Mouse (Mus musculus) midbrain, embryonic 12.5 days (tissue): ENCODE results near the gene Cmklr1. TPM values are rescaled to one million over a fixed set of nuclear protein-coding genes. Genes with fewer than 3 reads are reported as not detected.

Experiments used
- ATAC-seq: fragments of 200-750 bp; cut with Nextera tagmentation; 2 replicates; pipeline ENCODE4 v1.8.0; 2017; ENCODE audit warnings: low read depth, moderate TSS enrichment, moderate library complexity; ENCODE audit not compliant: low FRiP score
- H3K27ac ChIP-seq: fragments of 300-500 bp; sonication (generic); replicated peaks from 2 replicates; pipeline ENCODE4 v1.5.1; 2016; ENCODE audit warnings: mild to moderate bottlenecking
- H3K27me3 ChIP-seq: fragments of 300-500 bp; sonication (generic); 2 replicates; pipeline ENCODE4 v1.6.1; 2016; ENCODE audit warnings: mild to moderate bottlenecking
- H3K36me3 ChIP-seq: fragments of 300-500 bp; sonication (generic); 2 replicates; pipeline ENCODE4 v1.6.1; 2016
- H3K4me1 ChIP-seq: fragments of 300-500 bp; sonication (generic); 2 replicates; pipeline ENCODE4 v1.6.1; 2016
- H3K4me2 ChIP-seq: fragments of 300-500 bp; sonication (generic); replicated peaks from 2 replicates; pipeline ENCODE4 v1.6.1; 2016; ENCODE audit warnings: mild to moderate bottlenecking, moderate library complexity
- H3K4me3 ChIP-seq: fragments of 300-500 bp; sonication (generic); 2 replicates; pipeline ENCODE4 v1.5.1; 2016; ENCODE audit warnings: mild to moderate bottlenecking
- H3K9ac ChIP-seq: fragments of 300-500 bp; sonication (generic); replicated peaks from 2 replicates; pipeline ENCODE4 v1.6.1; 2016; ENCODE audit warnings: mild to moderate bottlenecking, moderate library complexity
- H3K9me3 ChIP-seq: fragments of 300-500 bp; sonication (generic); 2 replicates; pipeline ENCODE4 v1.6.1; 2016; ENCODE audit warnings: mild to moderate bottlenecking
- WGBS: fragments of 180-500 bp; shearing (Covaris S2); methylation state at CpG from one replicate; pipeline ENCODE4 v1.1.7; 2016; 5-methylcytosine and 5-hydroxymethylcytosine counted together
- polyA plus RNA-seq: library from polyadenylated mRNA; unstranded; fragments of >200 nt; fragmentation: Nextera tagmentation; extraction: Ambion mirVana; gene quantifications from 2 replicates; pipeline ENCODE4 v1.2.1, GENCODE M21; 2016

Cmklr1 gene
- polyA plus RNA-seq, 1 experiment from 2014 or later, result 2.3 TPM

- no peak overlapping the region for H3K27ac ChIP-seq
- no peaks in the 10 kb centered on the region for H3K9me3 ChIP-seq
- ATAC-seq, result no peak
- no peaks in the 10 kb centered on the region for H3K36me3 ChIP-seq
- 86% methylated on average over 10 of the region's 10 CpGs for WGBS
- H3K4me3 ChIP-seq, result no peak overlapping the region
- no peak overlapping the region for H3K9ac ChIP-seq
- H3K4me1 ChIP-seq, result no peaks in the 10 kb centered on the region
- no peaks in the 10 kb centered on the region for H3K27me3 ChIP-seq
- no peak overlapping the region for H3K4me2 ChIP-seq
These were observed 28.7 kb upstream of the Cmklr1 start for GRCm38 (mm10) chr5:113678743-113679452.

- Histone ChIP-seq H3K9ac (no peak overlapping the region), H3K9me3 (no peaks in the 10 kb centered on the region)
- WGBS, result 79% methylated on average over 6 of the region's 7 CpGs
These were observed 27.3 kb upstream of the Cmklr1 start for GRCm38 (mm10) chr5:113677541-113677940.

GRCm38 (mm10) chr5:113674851-113675250 is 24.6 kb upstream of the Cmklr1 start:
- Histone ChIP-seq H3K36me3 (no peaks in the 10 kb centered on the region), H3K4me1 (no peaks in the 10 kb centered on the region), H3K9ac (no peak overlapping the region), H3K27me3 (no peaks in the 10 kb centered on the region), H3K27ac (no peak overlapping the region), H3K9me3 (no peaks in the 10 kb centered on the region), H3K4me3 (no peak overlapping the region), H3K4me2 (no peak overlapping the region)
- no peak for ATAC-seq
- 83% methylated on average over 7 of the region's 7 CpGs for WGBS

More at GRCm38 (mm10) chr5:113677541-113677940, 27.3 kb upstream of the Cmklr1 start:
- no peaks in the 10 kb centered on the region for H3K4me1 ChIP-seq
- H3K4me3 ChIP-seq, result no peak overlapping the region
- H3K36me3 ChIP-seq, result no peaks in the 10 kb centered on the region
- ATAC-seq, result no peak
- H3K27me3 ChIP-seq, result no peaks in the 10 kb centered on the region
- H3K27ac ChIP-seq, result no peak overlapping the region
- H3K4me2 ChIP-seq, result no peak overlapping the region

- ATAC-seq, result no peak
- Histone ChIP-seq H3K27ac (no peak overlapping the region), H3K9ac (no peak overlapping the region), H3K4me3 (no peak overlapping the region), H3K36me3 (no peaks in the 10 kb centered on the region), H3K27me3 (no peaks in the 10 kb centered on the region), H3K4me2 (no peak overlapping the region), H3K4me1 (no peaks in the 10 kb centered on the region), H3K9me3 (peaks cover 9% of the 10 kb centered on the region; the same call in 1 of the 2 replicates)
- WGBS, result 92% methylated on average over 7 of the region's 7 CpGs
These were observed 22.2 kb upstream of the Cmklr1 start for GRCm38 (mm10) chr5:113672456-113672855.

GRCm38 (mm10) chr5:113670597-113670996 is 20.4 kb upstream of the Cmklr1 start:
- H3K36me3 ChIP-seq, result no peaks in the 10 kb centered on the region
- WGBS, result 85% methylated on average over 6 of the region's 6 CpGs

GRCm38 (mm10) chr5:113670110-113670509 is 19.9 kb upstream of the Cmklr1 start:
- H3K9me3 ChIP-seq, result peaks cover 9% of the 10 kb centered on the region; the same call in 1 of the 2 replicates
- H3K27me3 ChIP-seq, result no peaks in the 10 kb centered on the region
- ATAC-seq, result no peak
- no peaks in the 10 kb centered on the region for H3K4me1 ChIP-seq
- no peak overlapping the region for H3K9ac ChIP-seq
- H3K4me2 ChIP-seq, result no peak overlapping the region
- 80% methylated on average over 3 of the region's 3 CpGs for WGBS
- H3K4me3 ChIP-seq, result no peak overlapping the region
- no peaks in the 10 kb centered on the region for H3K36me3 ChIP-seq
- no peak overlapping the region for H3K27ac ChIP-seq

More at GRCm38 (mm10) chr5:113670597-113670996, 20.4 kb upstream of the Cmklr1 start:
- no peaks in the 10 kb centered on the region for H3K4me1 ChIP-seq
- H3K27me3 ChIP-seq, result no peaks in the 10 kb centered on the region
- H3K9me3 ChIP-seq, result peaks cover 9% of the 10 kb centered on the region; the same call in 1 of the 2 replicates
- H3K9ac ChIP-seq, result no peak overlapping the region
- ATAC-seq, result no peak
- no peak overlapping the region for H3K4me2 ChIP-seq
- H3K27ac ChIP-seq, result no peak overlapping the region
- H3K4me3 ChIP-seq, result no peak overlapping the region

- H3K9me3 ChIP-seq, result peaks cover 9% of the 10 kb centered on the region; the same call in 1 of the 2 replicates
- H3K4me1 ChIP-seq, result no peaks in the 10 kb centered on the region
- H3K4me2 ChIP-seq, result no peak overlapping the region
- no peaks in the 10 kb centered on the region for H3K36me3 ChIP-seq
- 77% methylated on average over 12 of the region's 12 CpGs for WGBS
- no peak for ATAC-seq
- H3K9ac ChIP-seq, result no peak overlapping the region
- no peak overlapping the region for H3K27ac ChIP-seq
- H3K4me3 ChIP-seq, result no peak overlapping the region
- no peaks in the 10 kb centered on the region for H3K27me3 ChIP-seq
These were observed 14.5 kb upstream of the Cmklr1 start for GRCm38 (mm10) chr5:113664629-113665195.

- H3K4me1 ChIP-seq, result no peaks in the 10 kb centered on the region
- H3K9ac ChIP-seq, result no peak overlapping the region
- no peak overlapping the region for H3K4me3 ChIP-seq
- WGBS, result 90% methylated on average over 6 of the region's 6 CpGs
- no peak overlapping the region for H3K4me2 ChIP-seq
- no peak overlapping the region for H3K27ac ChIP-seq
- H3K9me3 ChIP-seq, result peaks cover 9% of the 10 kb centered on the region; the same call in 1 of the 2 replicates
- H3K27me3 ChIP-seq, result no peaks in the 10 kb centered on the region
- H3K36me3 ChIP-seq, result no peaks in the 10 kb centered on the region
- ATAC-seq, result no peak
These were observed 13.9 kb upstream of the Cmklr1 start for GRCm38 (mm10) chr5:113664127-113664526.

- 76% methylated on average over 10 of the region's 10 CpGs for WGBS
- ATAC-seq, result no peak
- H3K4me2 ChIP-seq, result no peak overlapping the region
- H3K27me3 ChIP-seq, result no peaks in the 10 kb centered on the region
- no peak overlapping the region for H3K4me3 ChIP-seq
- H3K36me3 ChIP-seq, result no peaks in the 10 kb centered on the region
- H3K4me1 ChIP-seq, result no peaks in the 10 kb centered on the region
- no peak overlapping the region for H3K27ac ChIP-seq
- H3K9me3 ChIP-seq, result no peaks in the 10 kb centered on the region
- no peak overlapping the region for H3K9ac ChIP-seq
These were observed 10.6 kb upstream of the Cmklr1 start for GRCm38 (mm10) chr5:113660872-113661271.

- Histone ChIP-seq H3K4me3 (no peak overlapping the region), H3K9ac (no peak overlapping the region), H3K4me1 (peaks cover 9% of the 10 kb centered on the region), H3K4me2 (no peak overlapping the region), H3K27me3 (peaks cover 21% of the 10 kb centered on the region), H3K36me3 (no peaks in the 10 kb centered on the region), H3K27ac (no peak overlapping the region), H3K9me3 (no peaks in the 10 kb centered on the region)
- no peak for ATAC-seq
- 82% methylated on average over 12 of the region's 12 CpGs for WGBS
These were observed 4.6 kb upstream of the Cmklr1 start for GRCm38 (mm10) chr5:113654821-113655220.

- WGBS, result 75% methylated on average over 11 of the region's 11 CpGs
- Histone ChIP-seq H3K4me2 (no peak overlapping the region), H3K4me1 (peaks cover 10% of the 10 kb centered on the region), H3K27ac (no peak overlapping the region), H3K4me3 (no peak overlapping the region), H3K27me3 (peaks cover 27% of the 10 kb centered on the region), H3K9me3 (no peaks in the 10 kb centered on the region), H3K36me3 (no peaks in the 10 kb centered on the region), H3K9ac (no peak overlapping the region)
- no peak for ATAC-seq
These were observed 4.0 kb upstream of the Cmklr1 start for GRCm38 (mm10) chr5:113654206-113654605.

- Histone ChIP-seq H3K4me1 (peaks cover 10% of the 10 kb centered on the region), H3K27ac (no peak overlapping the region), H3K4me2 (no peak overlapping the region), H3K36me3 (no peaks in the 10 kb centered on the region), H3K27me3 (peaks cover 32% of the 10 kb centered on the region), H3K9ac (no peak overlapping the region), H3K9me3 (no peaks in the 10 kb centered on the region), H3K4me3 (no peak overlapping the region)
- 21% methylated on average over 5 of the region's 5 CpGs for WGBS
- ATAC-seq, result no peak
These were observed 2.0 kb upstream of the Cmklr1 start for GRCm38 (mm10) chr5:113652215-113652614.
